Mouse (Mus musculus): ENCODE results near the gene Ehd1.

DNA sequence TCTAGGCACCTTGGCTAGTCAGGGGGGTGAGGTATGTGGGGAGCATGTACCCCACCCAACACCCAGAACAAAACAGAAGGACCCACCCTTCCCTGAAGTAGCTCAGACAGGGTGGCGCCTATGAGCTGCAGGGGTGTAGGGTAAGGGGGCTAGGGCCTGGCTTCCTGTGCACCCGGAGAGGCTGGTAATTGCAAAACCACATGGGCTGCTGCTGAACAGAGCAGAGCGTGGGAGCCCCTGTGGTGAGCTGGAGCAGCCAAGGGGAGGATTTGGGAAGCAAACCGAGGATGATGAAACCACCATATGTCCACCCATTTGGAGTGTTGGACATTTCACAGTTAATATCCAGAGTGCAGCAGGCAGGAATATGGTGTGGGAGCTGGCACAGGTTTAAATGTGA is 26.0 kb downstream of the Ehd1 start:
- TF ChIP-seq CTCF (IDR thresholded peaks at IDR 0.05; ENCODE audit: low read depth) (no peak), EP300 (IDR thresholded peaks at IDR 0.05; ENCODE audit: low read depth) (no peak)

Measured in liver, embryonic 14.5 days (tissue).